Mouse (Mus musculus): ENCODE measurements at regions not wholly inside any gene's neighbourhood (a gene's known extent, or its start where the extent isn't known, plus 50 kb on each side); places are given as distances from the start of the nearest gene placed in this dataset.

DNA sequence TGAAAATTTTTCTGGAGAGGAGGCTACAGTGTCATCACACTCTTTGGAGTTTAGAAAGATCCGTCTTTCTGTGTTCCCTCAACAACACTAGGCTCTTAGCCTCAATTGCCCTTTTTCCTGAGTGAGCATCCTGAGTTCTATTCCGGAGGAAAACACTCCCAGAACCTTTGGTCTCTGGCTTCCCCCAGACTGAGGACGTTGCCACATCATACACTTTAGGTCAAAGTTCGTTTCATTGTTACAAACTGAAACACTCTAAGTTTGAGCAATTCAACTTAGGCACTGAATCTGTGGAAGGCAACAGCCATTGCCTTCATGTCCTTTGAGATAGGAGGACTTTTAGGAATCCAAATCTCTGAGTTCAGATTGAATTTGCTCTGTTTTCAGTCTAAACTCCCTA lies 85.0 kb downstream of the Arl4a start:
- DNase-seq, result no peak

DNA sequence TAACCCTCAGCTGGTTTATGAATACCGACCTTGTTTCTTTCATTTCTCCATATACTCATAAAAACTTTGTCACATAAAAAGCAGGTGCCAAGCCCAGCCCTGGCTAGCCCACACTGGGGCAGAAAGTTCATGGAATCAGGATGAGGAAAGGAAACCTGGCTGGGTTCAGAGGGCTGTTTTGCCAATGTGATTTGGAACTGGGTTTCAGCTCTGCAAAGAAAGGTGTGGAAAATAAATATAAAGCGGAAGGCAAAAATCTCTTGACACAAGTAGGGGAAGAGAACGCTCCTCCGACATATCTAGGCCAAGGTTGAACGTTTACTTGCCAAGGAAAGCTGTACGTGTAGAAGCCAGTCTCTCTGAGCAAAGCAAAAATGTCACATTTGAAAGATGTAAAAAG lies 85.9 kb downstream of the Arl4a start:
- DNase-seq, result no peak

DNA sequence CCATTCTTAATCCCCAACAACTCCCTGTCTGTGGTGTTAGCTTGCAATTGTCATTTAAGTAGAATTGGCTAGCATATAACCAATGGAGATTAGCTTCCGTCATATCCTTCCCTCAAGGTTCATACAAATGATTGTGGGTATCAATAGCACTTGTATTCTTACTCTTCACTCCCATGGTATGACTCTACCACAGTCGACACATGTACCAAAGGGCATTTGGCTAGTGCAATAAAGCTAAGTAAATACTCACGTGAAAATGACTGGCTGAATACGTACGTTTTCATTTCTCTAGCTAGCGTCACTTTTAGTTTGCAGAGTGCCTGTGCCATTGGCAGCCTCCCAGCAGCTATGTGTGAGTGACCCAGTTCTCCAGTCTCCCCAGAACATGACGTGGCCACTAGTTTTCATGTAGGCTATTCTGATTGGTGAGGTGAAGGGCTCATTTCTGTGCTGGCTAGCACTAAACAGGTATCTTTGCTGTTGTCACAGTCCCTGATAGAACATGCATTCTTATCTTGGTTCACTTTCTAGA lies 87.5 kb downstream of the Arl4a start:
- DNase-seq, result no peak

DNA sequence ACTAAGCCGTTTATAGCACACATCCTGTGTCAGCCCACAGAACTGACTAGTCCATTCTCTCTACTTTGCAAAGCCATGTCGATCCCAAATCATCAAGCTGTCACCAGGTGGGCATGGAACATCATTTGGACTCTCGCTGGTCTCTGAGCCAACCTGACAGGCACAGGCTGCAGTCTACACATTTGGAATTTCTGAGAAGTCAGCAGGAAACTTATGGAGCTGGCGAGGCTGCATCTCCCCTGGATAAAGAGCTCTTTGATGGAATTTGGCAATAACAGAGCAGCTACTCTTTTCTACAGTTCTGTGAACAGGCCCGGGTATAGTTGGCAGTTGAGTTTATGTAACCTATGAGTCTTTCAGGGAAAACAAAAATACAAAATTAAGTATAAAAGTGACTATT lies 94.9 kb downstream of the Arl4a start:
- DNase-seq, result no peak

DNA sequence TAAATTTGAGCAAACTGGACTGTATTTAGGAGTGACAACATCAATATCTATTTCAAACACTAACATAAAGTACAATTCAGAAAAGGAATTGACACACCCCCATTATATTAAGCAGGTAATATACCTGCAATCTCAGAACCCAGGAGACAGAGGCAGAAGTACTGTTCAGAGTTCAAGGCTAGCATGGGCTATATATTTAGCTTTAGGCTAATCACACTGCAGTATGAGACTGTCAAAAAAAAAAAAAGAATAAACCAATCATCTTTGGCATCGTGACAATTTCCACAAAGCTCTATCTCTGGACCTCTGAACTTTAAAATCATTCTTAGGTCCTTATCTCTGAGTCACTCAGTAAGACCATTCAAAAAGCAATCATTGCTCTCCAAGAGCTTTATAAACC lies 96.7 kb downstream of the Arl4a start:
- DNase-seq, result no peak

DNA sequence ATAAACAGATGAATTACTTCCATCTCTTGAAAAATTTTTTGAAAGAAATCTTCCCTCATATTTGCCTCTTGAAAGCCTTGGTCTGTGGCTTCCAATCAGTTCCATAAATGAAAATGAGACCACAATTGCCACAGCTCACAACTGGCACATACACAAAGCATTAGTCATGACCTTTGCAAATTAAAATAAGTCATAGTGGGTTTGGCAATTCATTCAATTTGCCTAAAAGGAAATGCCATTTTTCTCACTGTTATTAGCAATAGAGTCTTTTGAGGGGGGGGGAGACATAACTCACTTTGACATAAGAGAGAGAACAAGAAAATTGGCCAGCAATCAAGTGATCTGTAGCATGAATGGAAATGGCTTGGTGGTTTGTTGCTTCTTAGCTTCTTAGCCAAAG lies 98.8 kb downstream of the Arl4a start:
- no peak for DNase-seq

DNA sequence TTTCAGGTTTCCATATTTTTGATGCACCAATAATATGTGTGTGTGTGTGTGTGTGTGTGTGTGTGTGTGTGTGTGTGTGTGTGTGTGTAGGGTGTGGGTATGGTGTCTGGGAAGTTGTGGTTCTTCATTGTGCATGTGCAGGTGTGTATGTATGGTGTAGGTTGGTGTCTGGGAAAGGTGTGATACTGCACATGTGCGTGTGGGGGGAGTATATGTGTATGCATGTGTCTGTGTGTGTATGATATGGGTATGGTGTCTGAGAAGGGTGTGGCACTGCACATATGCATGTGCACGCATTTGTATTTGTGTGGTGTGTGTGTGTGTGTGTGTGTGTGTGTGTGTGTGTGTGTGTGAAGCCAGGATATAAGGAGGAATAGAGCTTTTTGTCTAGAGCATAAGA lies 99.6 kb downstream of the Arl4a start:
- no peak for DNase-seq

DNA sequence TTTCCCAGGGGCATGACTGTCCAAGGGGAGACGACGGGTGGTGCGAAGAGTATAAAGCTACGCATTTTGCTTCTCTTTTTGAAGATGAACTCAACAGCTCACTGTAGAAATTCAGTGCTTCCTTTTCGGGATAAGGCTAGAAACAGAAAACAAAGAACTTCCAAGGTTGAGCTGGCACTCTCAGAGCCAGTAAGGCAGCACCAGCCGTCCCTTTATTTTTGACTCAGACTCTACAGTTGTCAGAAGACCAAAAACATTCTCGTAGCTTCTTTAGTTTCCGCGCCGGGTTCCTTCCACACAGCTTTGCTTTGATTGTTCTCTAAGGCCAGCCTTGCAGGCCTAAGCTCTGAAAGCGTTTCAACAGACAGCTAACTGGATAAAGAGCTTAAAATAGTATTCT lies 101.5 kb downstream of the Arl4a start:
- no peak for DNase-seq

DNA sequence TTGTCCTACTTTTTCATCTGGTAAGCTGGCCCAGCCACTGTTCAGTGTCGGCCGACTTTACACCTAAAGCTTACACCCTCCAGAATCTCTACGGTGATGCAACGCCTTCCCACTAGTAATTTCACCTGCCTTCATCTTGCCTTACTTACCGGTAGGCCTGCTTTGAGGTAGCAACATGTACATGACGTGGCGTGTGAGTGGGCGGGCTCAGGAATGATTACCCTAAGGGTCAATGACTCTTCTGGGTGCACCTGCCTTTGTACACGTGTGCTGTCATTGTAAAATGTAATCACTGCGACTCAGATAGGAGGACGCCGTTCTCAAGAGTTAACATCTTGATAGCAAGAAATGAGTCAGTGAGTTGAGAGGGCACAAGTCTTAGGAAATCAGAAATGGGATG lies 102.0 kb downstream of the Arl4a start:
- DNase-seq, result no peak

DNA sequence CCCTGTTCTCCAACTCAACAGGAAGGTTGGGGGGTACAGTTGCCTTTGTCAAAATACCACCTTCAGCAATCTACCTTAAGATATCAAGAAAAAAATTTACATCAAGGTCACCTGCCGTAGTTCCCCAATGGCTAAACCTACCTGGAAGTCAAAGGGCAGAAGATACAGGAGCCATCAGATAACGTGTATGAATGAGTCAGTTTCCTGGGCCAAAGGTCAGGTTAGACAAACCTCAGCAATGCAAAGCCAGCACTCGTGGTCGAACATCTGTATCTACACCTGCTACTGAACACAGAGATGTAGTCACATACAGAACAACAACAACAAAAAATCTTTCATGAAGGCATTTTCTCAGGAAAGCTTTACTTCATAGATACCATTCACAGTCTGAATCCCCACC lies 102.9 kb downstream of the Arl4a start:
- no peak for DNase-seq

DNA sequence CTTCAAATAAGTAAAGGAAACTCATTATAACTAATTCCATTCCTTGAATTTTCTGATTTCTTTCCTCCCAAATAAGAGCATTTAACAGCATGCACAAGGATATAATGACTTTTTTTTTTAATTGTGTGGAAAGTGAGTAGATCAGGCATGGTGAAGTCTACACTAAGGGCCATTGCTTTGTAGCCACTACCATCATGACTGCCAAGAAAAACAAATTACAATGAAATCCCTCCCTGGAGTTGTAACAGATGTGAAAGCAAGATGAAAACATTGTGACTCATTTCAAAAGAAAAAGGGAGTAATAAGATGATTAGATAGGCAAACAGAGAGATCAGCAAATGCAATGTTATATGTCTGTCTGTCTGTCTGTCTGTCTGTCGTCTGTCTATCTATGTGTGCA lies 106.6 kb downstream of the Arl4a start:
- no peak for DNase-seq

DNA sequence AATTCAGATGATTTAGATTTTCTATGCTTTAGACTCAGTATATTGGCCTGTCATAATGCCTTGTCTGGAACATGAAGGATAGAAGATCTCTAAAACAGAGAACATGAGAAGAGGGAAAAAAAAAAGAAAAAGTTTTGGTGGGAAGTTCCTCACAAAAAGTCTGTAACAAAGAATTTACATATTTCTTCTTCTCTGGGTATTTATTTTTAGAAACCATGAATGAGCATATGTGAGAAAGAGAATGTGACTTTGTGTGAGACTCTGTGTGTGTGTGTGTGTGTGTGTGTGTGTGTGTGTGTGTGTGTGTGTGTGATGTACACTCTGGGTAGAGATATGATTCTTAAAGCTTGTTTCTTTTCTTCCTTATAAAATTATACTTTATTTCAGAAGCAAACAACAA lies 109.9 kb downstream of the Arl4a start:
- no peak for DNase-seq

DNA sequence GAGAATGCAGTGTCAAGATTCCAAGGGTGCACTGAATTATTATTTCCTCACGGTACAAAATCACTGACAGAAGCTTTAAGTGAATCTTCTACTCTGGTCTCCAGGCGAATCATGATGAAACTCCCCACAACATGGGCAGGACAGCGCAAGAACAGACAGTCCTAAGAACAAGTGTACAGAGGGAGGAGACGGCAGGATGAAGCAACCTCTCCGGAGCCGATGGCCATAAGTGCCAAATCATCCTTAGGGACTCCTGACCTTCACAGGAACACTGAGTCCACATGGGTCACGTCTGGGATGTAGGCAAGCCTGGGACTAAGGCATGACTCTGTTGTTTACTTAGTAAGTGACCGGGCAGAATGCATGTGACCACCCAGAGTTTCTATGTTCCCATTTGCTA lies 110.8 kb downstream of the Arl4a start:
- no peak for DNase-seq

DNA sequence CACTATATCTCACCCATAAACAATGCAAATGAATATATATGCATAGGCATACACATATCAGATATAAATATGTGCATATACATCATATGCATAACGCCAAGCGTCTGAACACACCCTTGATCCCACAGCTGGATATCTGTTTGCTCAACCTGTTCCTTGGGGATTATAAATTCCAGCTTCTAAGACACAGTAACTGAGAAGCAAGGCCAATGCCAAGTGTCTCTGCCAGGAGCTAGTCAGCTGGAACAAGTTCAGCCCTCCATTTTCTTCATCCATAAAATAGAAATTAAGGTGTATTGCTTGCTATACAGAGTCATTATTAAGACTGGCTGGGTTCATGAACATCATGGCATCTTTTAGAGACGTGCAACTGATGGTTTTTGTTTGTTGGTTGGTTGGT lies 116.3 kb downstream of the Arl4a start:
- no peak for DNase-seq

DNA sequence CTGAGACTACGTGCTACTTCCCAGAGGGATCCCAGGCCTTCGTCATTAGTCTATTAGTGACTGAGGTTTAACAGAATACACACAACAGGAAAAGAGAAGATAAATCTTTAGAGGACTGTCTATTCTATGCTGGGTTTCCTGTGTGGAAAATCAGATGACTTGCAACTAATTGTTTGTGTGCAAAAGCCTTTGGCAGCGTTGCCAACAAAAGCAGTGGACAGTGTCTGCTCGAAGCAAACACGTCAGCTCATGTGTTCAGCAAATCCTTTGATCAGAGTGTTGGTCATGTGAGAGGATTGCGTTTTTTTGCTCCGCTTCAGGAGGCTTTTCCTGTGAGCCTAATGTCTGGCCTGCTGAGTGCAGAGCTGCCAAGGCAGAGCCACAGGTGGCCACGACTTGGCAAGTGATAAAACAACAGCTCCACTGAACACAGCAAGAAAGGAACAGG lies 117.3 kb downstream of the Arl4a start:
- DNase-seq, result peak; percentile 5

DNA sequence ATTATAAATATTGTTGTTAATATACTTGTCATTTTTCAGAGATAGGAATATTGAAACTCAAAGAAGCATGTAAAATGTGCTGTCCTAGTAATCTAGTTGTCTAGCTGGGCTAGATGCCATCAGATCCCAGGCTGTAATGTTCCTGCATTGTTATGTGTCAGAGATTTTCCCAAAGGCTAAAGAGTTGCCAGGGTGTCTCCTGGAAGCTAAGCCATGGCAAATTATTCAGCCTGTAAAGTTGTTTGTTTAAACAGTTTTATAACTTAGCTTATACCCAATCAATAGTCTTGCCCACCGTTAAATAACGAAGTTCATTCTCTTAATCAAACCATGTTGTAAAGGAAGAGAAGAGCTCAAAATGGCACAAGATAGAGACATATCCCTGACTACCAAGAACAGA lies 117.9 kb downstream of the Arl4a start:
- DNase-seq, result no peak

DNA sequence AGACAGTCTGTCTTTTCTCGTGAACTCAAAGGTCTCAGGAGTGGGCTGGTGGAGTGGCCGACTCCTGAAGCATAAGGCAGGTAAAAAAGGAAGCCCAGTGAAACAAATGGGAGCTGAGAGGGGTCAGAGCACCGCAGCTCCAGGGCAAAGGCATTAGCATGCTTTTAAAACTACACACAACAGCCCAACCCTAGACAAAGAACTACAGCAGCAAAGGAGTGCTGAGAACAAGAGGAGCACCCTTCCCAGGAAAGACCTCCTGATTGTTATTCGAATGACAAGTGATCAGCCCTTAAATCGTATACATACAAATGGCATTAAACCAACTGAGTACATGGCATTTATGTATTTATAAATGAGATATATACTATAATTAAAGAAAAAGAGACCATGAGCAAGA lies 149.3 kb downstream of the Arl4a start:
- DNase-seq, result no peak

DNA sequence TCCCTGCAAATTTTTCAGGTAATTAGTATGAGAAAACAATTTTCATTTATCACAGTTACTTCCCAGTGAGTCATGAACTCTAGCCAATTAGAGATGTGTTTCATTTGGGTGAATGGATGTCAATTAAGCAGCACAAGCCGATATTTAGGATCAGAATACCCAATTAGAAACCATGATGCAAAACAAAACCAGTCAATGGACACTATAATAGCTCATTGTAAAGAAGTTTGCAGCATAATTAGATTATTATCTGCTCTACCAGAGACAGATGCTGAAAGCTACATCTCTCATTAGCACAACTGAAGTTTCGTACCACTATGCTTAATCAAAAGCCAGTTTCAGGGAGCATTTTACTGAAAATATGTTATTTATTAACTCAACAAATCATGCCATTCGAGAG lies 152.5 kb downstream of the Arl4a start:
- no peak for DNase-seq

DNA sequence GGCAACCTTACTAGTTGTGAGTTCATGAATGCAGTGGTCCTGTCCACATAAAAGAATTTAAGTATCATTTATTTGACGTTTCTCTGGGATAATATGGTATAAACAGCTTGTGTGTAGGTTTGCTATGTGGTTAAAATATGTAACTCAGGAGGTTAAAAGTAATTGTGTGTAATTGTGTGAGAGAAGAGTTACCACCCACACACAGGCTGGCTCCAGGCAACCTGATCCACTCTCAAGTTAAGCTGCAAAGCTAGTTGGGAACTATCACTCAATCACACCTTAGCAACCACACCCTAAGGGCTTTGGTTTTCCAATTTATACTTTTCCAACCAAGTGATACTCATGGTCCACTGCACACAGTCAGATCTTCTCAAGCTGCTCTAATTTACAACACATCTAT lies 157.5 kb downstream of the Arl4a start:
- no peak for DNase-seq

DNA sequence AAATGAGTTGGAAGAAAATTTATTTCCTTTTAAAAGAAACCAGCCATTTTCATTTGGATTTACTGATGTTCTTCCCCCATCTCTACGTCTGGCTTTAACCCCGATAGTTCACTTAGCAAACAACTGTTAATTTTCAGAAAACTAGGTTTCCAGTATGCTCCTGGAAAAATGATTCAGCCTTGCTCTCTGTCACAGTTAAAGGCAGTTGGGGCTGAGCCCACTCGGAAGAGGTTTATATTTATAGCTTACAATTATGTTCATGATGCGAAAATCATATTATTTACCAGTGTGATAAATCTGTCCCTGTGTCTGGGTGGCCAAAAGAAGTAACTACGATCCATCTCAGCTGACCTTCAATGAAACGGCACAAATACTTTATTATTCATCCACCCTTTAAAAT lies 163.9 kb downstream of the Arl4a start:
- no peak for DNase-seq

DNA sequence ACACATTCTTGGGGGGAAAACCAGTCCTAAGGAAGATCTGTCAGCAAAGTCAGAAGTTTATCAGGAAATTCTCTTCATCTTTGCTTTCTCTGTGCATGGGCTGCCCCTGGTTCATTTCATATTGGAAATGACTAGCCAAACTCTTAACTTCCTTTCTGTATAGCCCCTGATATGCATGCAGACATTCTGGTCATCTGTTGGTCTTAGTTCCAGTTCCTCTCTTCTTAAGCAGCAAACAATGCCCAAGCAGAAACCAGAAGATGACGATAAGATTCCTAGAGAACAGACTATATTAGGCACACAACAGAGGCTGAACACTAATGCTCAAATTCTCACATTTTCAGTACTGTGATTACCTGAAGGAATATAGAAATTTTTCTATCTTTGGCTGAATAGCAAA lies 176.0 kb downstream of the Arl4a start:
- no peak for DNase-seq

DNA sequence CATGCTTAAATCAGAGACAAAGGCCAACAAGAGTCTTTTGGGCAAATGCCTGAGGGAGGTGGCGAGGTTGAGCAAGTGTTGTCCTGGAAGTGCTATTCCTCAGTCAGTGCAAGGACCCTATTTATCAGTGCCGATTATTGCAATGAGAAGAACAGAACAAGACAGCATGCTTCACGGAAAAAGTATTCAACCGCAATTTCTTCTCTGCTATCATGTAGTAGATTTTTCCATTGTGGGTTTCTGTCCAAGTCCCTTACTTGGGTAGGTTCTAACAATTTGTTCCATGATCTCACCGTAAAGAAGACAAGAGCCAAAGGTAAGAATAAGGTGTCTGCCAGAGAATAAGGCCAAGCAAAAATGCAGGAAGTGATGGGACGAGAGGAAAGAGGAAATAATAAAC lies 186.2 kb downstream of the Arl4a start:
- no peak for DNase-seq

DNA sequence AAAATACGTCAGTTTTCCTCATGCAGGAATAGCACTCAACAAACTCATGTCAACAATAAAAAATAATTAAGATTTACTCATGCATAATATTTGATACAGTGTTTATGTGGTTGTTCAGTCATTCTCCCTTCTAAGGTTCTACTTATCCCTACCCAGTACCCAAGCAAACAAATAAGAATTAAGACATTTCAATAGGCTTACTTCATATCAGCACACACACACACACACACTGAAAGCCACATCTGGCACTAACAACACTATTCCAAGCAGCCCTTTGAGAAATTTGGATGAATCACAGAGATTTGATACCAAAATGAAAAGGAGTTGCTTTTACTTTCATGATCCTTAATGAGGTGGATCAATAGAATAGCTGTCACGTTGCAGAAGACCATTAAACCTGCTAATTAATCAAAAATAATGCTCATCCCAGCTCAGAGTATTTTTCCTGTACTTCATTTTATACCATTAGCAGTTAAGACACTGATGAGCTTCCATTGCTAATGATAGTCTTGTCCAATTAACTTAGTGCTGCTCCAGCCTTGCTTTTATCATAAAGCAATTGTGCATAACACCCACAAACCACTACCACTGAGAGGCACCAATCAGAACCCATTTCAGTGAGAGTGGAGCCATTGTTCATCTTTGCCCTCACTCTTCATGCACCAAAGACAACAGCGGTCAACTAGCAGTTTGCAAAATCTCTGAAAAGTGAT lies 188.3 kb downstream of the Arl4a start:
- DNase-seq, result no peak

DNA sequence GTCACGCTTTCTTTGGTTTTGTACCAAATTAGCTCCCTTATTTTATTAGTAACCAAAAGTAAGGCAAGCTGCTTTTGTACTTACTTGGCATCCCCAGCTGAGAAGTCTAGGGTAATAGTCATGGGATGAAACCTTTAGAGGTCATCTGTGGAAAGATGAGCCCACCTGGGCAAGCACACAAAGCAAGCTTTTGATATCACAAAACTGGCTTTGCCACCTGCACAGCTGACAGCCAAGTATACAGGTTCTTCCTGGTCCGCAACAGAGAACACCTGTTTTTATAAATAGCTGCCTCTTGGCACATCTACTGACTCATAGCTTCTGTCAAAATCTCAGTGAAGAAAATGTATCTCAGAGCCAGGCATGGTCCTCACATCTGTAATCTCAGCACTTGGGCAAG lies 197.2 kb downstream of the Arl4a start:
- DNase-seq, result no peak

DNA sequence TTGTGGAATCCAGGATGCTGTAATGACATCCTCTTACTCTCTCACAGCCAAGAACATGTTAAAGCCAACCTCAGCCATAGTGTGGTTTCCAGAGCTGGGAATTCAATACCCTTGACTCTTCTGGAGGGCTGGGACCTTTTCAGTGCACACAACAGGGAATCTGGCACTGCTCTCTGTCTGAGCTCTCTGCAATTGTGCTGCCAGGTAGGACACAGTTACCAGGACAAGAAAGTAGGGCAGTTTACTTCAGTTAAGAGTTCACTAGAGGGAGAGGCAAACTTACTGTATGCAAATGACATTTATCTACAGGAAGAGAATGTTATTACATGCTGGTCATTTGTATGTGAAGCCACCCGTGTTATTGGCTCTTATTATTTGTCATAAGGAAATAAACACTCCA lies 197.6 kb downstream of the Arl4a start:
- DNase-seq, result no peak
